Mouse (Mus musculus) lung, postnatal 0 days (tissue): ENCODE measurements around the gene Capn5. TPM values are rescaled to one million over a fixed set of nuclear protein-coding genes. Genes with fewer than 3 reads are reported as not detected.
A peak's percentile ranks its signal among the peaks of the same experiment; 100 is the strongest.

Experiments used
- ATAC-seq: fragments of 200-750 bp; cut with Nextera tagmentation; 2 replicates; pipeline ENCODE4 v1.8.0; 2017; ENCODE audit warnings: moderate library complexity
- DNase-seq: peaks from one replicate; pipeline ENCODE4 v3.0.0-alpha.2; 2016; ENCODE audit warnings: low spot score
- H3K27ac ChIP-seq: fragments of 300-500 bp; sonication (generic); 2 replicates; pipeline ENCODE4 v1.5.1; 2014; ENCODE audit warnings: antibody characterized with exemption, mild to moderate bottlenecking, low read length, mixed read lengths
- H3K27me3 ChIP-seq: fragments of 300-500 bp; sonication (generic); replicated peaks from 2 replicates; pipeline ENCODE4 v1.6.1; 2014; ENCODE audit warnings: low read length, mixed read lengths; ENCODE audit not compliant: insufficient read depth
- H3K36me3 ChIP-seq: fragments of 300-500 bp; sonication (generic); 2 replicates; pipeline ENCODE4 v1.6.1; 2014; ENCODE audit warnings: low read length, mixed read lengths; ENCODE audit not compliant: insufficient read depth
- H3K4me1 ChIP-seq: fragments of 300-500 bp; sonication (generic); 2 replicates; pipeline ENCODE4 v1.6.1; 2014; ENCODE audit warnings: antibody characterized with exemption, low read depth, low read length, mixed read lengths; ENCODE audit not compliant: insufficient read depth
- H3K4me2 ChIP-seq: fragments of 300-500 bp; sonication (generic); replicated peaks from 2 replicates; pipeline ENCODE4 v1.6.1; 2014; ENCODE audit warnings: low read depth, mild to moderate bottlenecking, low read length, moderate library complexity, mixed read lengths
- H3K4me3 ChIP-seq: fragments of 300-500 bp; sonication (generic); 2 replicates; pipeline ENCODE4 v1.5.1; 2014; ENCODE audit warnings: low read depth, low read length
- H3K9ac ChIP-seq: fragments of 300-500 bp; sonication (generic); replicated peaks from 2 replicates; pipeline ENCODE4 v1.6.1; 2014; ENCODE audit warnings: low read depth, mild to moderate bottlenecking
- H3K9me3 ChIP-seq: fragments of 300-500 bp; sonication (generic); 2 replicates; pipeline ENCODE4 v1.6.1; 2016; ENCODE audit warnings: low read length, mixed read lengths
- CTCF ChIP-seq: IDR thresholded peaks from 2 replicates; pipeline ENCODE4 v1.5.1; 2016; ENCODE audit warnings: antibody characterized with exemption, mild to moderate bottlenecking
- EP300 ChIP-seq: IDR thresholded peaks from 2 replicates; pipeline ENCODE4 v1.6.1; 2016; ENCODE audit warnings: antibody characterized with exemption, mild to moderate bottlenecking, control low read depth
- WGBS: fragments of 180-500 bp; shearing (Covaris S2); extraction: QIAGEN DNeasy Blood & Tissue Kit; methylation state at CpG from one replicate; pipeline ENCODE4 v1.1.7; 2014; 5-methylcytosine and 5-hydroxymethylcytosine counted together
- polyA plus RNA-seq: library from polyadenylated mRNA; unstranded; fragments of >200 nt; fragmentation: Nextera tagmentation; extraction: Ambion mirVana; gene quantifications from 2 replicates; pipeline ENCODE4 v1.2.1, GENCODE M21; 2015

The Capn5 gene
- polyA plus RNA-seq, 1 experiment from 2014 or later = 5.2 TPM

- Histone ChIP-seq H3K4me3 (no peak overlapping the region), H3K27me3 (no peaks in the 10 kb centered on the region), H3K36me3 (no peaks in the 10 kb centered on the region), H3K4me1 (peaks cover 24% of the 10 kb centered on the region), H3K4me2 (peak overlapping the region; percentile 14), H3K27ac (peak overlapping the region; percentile 63), H3K9ac (no peak overlapping the region), H3K9me3 (no peaks in the 10 kb centered on the region)
- DNase-seq (peak; percentile 61), ATAC-seq (peak; percentile 62)
- WGBS = 14% methylated on average over 12 of the region's 12 CpGs
- TF ChIP-seq EP300 (peak; percentile 40), CTCF (no peak)
Observed at GRCm38 (mm10) chr7:98084541-98085293, 93.4 kb downstream of the Capn5 start.

GRCm38 (mm10) chr7:98082376-98082775 is 95.7 kb downstream of the Capn5 start:
- peaks cover 24% of the 10 kb centered on the region for H3K4me1 ChIP-seq
- no peak overlapping the region for H3K4me3 ChIP-seq
- H3K4me2 ChIP-seq = no peak overlapping the region
- H3K9ac ChIP-seq = no peak overlapping the region
- WGBS = 34% methylated on average over 4 of the region's 5 CpGs
- H3K27me3 ChIP-seq = no peaks in the 10 kb centered on the region
- H3K27ac ChIP-seq = no peak overlapping the region
- ATAC-seq (no peak), DNase-seq (no peak)
- no peaks in the 10 kb centered on the region for H3K9me3 ChIP-seq
- TF ChIP-seq CTCF = no peak
- no peak for TF ChIP-seq EP300
- H3K36me3 ChIP-seq = no peaks in the 10 kb centered on the region

GRCm38 (mm10) chr7:98077453-98077852 is 100.6 kb downstream of the Capn5 start:
- Histone ChIP-seq H3K4me2 (no peak overlapping the region), H3K27me3 (no peaks in the 10 kb centered on the region), H3K9me3 (no peaks in the 10 kb centered on the region), H3K27ac (no peak overlapping the region), H3K4me1 (0 out of 2 replicates have a peak, but pooled peaks cover 4% of the 10 kb centered on the region), H3K4me3 (no peak overlapping the region), H3K9ac (no peak overlapping the region), H3K36me3 (no peaks in the 10 kb centered on the region)
- ATAC-seq = no peak
- DNase-seq = no peak
- TF ChIP-seq CTCF (no peak), EP300 (no peak)
- 75% methylated on average over 11 of the region's 11 CpGs for WGBS

GRCm38 (mm10) chr7:98071620-98072019 is 106.5 kb downstream of the Capn5 start:
- TF ChIP-seq EP300 (no peak), CTCF (peak; percentile 99)
- H3K9ac ChIP-seq = no peak overlapping the region
- H3K4me3 ChIP-seq = no peak overlapping the region
- no peaks in the 10 kb centered on the region for H3K27me3 ChIP-seq
- 37% methylated on average over 5 of the region's 5 CpGs for WGBS
- no peak overlapping the region for H3K4me2 ChIP-seq
- no peaks in the 10 kb centered on the region for H3K36me3 ChIP-seq
- no peak overlapping the region for H3K27ac ChIP-seq
- H3K4me1 ChIP-seq = no peaks in the 10 kb centered on the region
- no peaks in the 10 kb centered on the region for H3K9me3 ChIP-seq
- DNase-seq (peak; percentile 81), ATAC-seq (peak; percentile 70)

Other genes starting within 250 kb of the Capn5 start
- 7.1 and 8.4 TPM in 2 replicates for gene Myo7a, start 58.8 kb downstream of the Capn5 start, polyA plus RNA-seq
- 0.12 and 0.14 TPM in 2 replicates for gene Omp, start 32.8 kb downstream of the Capn5 start, polyA plus RNA-seq
- gene B3gnt6, start 21.2 kb upstream of the Capn5 start, polyA plus RNA-seq = 0.23 and 0.44 TPM in 2 replicates
- gene Acer3, start 142.9 kb upstream of the Capn5 start, polyA plus RNA-seq = 33.1 and 43.4 TPM in 2 replicates
- gene Tsku, start 183.1 kb upstream of the Capn5 start, polyA plus RNA-seq = 8.6 and 9.1 TPM in 2 replicates